Mouse (Mus musculus): ENCODE data around the gene Rtcb.

GRCm38 (mm10) chr10:85928499-85929207 lies 29.0 kb downstream of the Rtcb start:
- peak; percentile 58; the same call in 1 of the 2 replicates for TF ChIP-seq POLR2A (IDR thresholded peaks at IDR 0.05; ENCODE audit: borderline replicate concordance, extremely low read depth, insufficient read depth, insufficient read length, poor library complexity, severe bottlenecking)
- peak; percentile 60 for TF ChIP-seq CTCF (IDR thresholded peaks at IDR 0.05; ENCODE audit: borderline replicate concordance, extremely low read depth, insufficient read depth, insufficient read length)

Data from brain, embryonic 14.5 days (tissue).